Mouse (Mus musculus): ENCODE results near the gene Krtap13. TPM values are rescaled to one million over a fixed set of nuclear protein-coding genes. Genes with fewer than 3 reads are reported as not detected.

Krtap13 gene
- polyA plus RNA-seq, 1 experiment from 2014 or later, result not detected

DNA sequence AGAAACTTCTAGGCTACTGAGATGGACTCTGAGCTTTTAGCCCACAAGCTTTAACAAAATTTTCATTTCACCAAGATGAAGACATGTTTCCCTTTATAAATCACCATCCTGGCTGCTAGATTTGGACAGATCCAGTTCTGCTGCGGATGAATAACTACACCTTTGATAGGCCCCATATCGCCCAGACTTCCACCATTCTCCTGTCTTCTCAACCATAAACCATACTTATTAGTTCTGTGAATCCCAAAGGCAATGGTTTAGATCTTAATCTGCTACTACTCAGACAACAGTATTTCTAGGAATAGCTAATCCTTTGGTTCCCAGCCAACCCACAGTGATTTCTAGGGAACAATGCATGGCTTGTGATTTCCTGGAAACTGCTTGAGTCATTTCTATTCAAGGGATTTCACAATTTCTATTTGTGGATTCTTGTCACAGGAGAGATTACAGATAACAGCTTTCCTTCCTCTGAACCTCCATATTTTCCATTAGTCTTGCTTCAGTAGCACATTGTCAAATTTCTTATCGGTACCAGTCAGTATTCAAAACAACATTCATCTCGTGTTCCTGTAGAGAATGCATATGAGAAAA lies 6.6 kb downstream of the Krtap13 start:
- H3K36me3 ChIP-seq (ENCODE audit: insufficient read depth, low read length), result no peaks in the 10 kb centered on the region
- H3K9me3 ChIP-seq (ENCODE audit: low read length), result no peaks in the 10 kb centered on the region
- ATAC-seq, result peak; percentile 68
- H3K9ac ChIP-seq (replicated peaks; ENCODE audit: low read depth), result no peak overlapping the region
- TF ChIP-seq CTCF (IDR thresholded peaks at IDR 0.05), result no peak
- peak; percentile 98 for TF ChIP-seq EP300 (IDR thresholded peaks at IDR 0.05)
- WGBS, result 44% methylated on average over 4 of the region's 4 CpGs
- no peak overlapping the region for H3K4me2 ChIP-seq (replicated peaks; ENCODE audit: low read depth, low read length)
- H3K27ac ChIP-seq (ENCODE audit: low read length), result no peak overlapping the region
- peak; percentile 76 for DNase-seq (ENCODE audit: low spot score)
- no peaks in the 10 kb centered on the region for H3K27me3 ChIP-seq (replicated peaks; ENCODE audit: insufficient read depth, low read length)
- no peak overlapping the region for H3K4me3 ChIP-seq (ENCODE audit: low read depth, low read length)
- H3K4me1 ChIP-seq (ENCODE audit: insufficient read depth, low read depth, low read length), result no peaks in the 10 kb centered on the region

DNA sequence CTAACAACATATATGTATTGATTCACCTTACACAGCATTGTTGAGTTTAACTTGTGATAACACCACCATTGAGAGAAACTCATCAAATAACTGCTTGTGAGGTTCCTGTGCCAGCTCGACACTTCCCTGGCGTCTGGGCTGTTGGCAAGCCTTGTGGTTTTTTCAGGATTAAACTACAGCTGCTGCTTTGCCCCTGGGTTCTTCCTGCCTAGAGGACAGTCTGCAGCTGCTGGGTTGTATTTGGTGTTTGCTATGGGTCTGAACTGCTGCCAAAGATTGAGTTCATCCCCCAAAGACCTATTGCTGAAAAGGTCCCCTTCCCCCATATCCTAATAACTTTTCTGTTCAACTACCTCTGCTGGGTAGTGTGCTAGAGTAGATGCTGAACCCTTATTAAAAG lies 16.0 kb downstream of the Krtap13 start:
- 33% methylated on average over 2 of the region's 2 CpGs for WGBS
- TF ChIP-seq EP300 (IDR thresholded peaks at IDR 0.05) (no peak), CTCF (IDR thresholded peaks at IDR 0.05) (no peak)
- no peak for DNase-seq (ENCODE audit: low spot score)
- Histone ChIP-seq H3K4me1 (ENCODE audit: insufficient read depth, low read depth, low read length) (no peaks in the 10 kb centered on the region), H3K9ac (replicated peaks; ENCODE audit: low read depth) (no peak overlapping the region), H3K36me3 (ENCODE audit: insufficient read depth, low read length) (no peaks in the 10 kb centered on the region), H3K27me3 (replicated peaks; ENCODE audit: insufficient read depth, low read length) (no peaks in the 10 kb centered on the region), H3K9me3 (ENCODE audit: low read length) (no peaks in the 10 kb centered on the region), H3K4me2 (replicated peaks; ENCODE audit: low read depth, low read length) (no peak overlapping the region), H3K27ac (ENCODE audit: low read length) (no peak overlapping the region), H3K4me3 (ENCODE audit: low read depth, low read length) (no peak overlapping the region)
- ATAC-seq, result no peak

DNA sequence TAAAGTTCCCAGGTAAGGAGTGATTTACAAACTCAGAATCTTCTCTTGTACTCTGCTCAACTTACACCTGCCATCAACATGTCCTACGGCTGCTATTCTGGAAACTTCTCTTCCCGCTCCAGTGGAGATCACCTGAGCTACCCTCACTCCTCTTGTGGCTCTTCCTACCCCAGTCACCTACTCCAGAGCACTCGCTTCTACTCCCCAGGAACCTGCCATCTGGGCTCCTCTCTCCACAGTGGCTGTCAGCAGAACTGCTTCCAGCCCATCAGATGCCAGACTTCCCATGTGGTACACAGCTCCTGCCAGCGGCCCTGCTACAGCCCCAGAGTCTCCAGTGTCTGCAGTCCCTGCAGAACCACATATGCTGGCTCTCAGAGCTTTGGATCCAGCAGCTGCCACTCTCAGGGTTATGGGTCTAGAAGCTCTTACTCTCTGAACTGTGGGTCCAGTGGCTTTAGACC lies 22.6 kb downstream of the Krtap13 start, which contains the start of gene Krtap13-1:
Krtap13-1 (plus strand) TSS at position 51 of the 464 bp plus-strand sequence.
- DNase-seq (ENCODE audit: low spot score) (no peak), ATAC-seq (no peak)
- Histone ChIP-seq H3K4me1 (ENCODE audit: insufficient read depth, low read depth, low read length) (no peaks in the 10 kb centered on the region), H3K36me3 (ENCODE audit: insufficient read depth, low read length) (no peaks in the 10 kb centered on the region), H3K4me2 (replicated peaks; ENCODE audit: low read depth, low read length) (no peak within 1 kb of the TSS), H3K27ac (ENCODE audit: low read length) (no peak within 1 kb of the TSS), H3K27me3 (replicated peaks; ENCODE audit: insufficient read depth, low read length) (no peaks in the 10 kb centered on the region), H3K9ac (replicated peaks; ENCODE audit: low read depth) (no peak within 1 kb of the TSS), H3K9me3 (ENCODE audit: low read length) (no peaks in the 10 kb centered on the region), H3K4me3 (ENCODE audit: low read depth, low read length) (no peak within 1 kb of the TSS)
- TF ChIP-seq EP300 (IDR thresholded peaks at IDR 0.05), result no peak
- no peak for TF ChIP-seq CTCF (IDR thresholded peaks at IDR 0.05)
- 81% methylated on average over 4 of the region's 4 CpGs for WGBS

DNA sequence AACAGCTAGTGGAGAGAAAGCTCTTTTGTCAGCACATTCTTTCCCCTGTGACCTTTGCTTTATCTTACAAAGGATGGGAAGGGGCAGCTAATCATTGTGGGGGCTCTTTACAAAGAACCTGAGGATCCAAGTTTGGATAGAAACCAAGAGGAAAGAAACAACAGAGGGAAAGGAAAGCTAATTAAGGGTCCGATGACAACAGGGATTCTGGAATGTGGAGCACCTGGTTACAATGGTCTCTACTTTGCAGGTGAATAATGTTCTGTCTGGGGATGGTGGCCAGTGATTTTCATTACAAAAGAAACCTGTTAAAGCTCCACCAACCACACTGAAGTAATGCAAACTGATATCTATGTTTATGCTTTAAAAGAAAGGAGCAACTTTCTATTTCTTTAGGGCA lies 31.4 kb downstream of the Krtap13 start:
- TF ChIP-seq CTCF (IDR thresholded peaks at IDR 0.05), result no peak
- no peak for TF ChIP-seq EP300 (IDR thresholded peaks at IDR 0.05)
- no peak overlapping the region for H3K4me3 ChIP-seq (ENCODE audit: low read depth, low read length)
- no peak overlapping the region for H3K4me2 ChIP-seq (replicated peaks; ENCODE audit: low read depth, low read length)
- H3K27me3 ChIP-seq (replicated peaks; ENCODE audit: insufficient read depth, low read length), result no peaks in the 10 kb centered on the region
- H3K36me3 ChIP-seq (ENCODE audit: insufficient read depth, low read length), result no peaks in the 10 kb centered on the region
- H3K4me1 ChIP-seq (ENCODE audit: insufficient read depth, low read depth, low read length), result no peaks in the 10 kb centered on the region
- no peak overlapping the region for H3K27ac ChIP-seq (ENCODE audit: low read length)
- 21% methylated on average over 1 of the region's 1 CpGs for WGBS
- H3K9me3 ChIP-seq (ENCODE audit: low read length), result no peaks in the 10 kb centered on the region
- ATAC-seq (no peak), DNase-seq (ENCODE audit: low spot score) (no peak)
- no peak overlapping the region for H3K9ac ChIP-seq (replicated peaks; ENCODE audit: low read depth)

DNA sequence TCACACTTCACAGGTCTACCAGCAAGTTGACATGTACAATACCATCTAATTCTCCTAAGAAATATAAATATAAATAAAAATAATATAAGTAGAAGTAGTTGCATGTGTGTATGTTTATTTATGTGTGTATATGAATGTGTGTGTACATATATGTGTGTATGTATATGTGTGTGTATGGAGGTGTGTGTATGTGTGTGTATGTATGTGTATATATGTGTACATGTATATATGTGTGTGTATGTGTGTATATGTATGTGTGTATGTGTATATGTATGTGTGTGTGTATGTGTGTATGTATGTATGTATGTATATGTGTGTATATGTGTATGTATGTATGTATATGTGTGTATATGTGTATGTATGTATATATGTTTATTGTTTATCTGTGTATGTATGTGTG lies 34.9 kb downstream of the Krtap13 start:
- DNase-seq (ENCODE audit: low spot score) (no peak), ATAC-seq (no peak)
- Histone ChIP-seq H3K27me3 (replicated peaks; ENCODE audit: insufficient read depth, low read length) (no peaks in the 10 kb centered on the region), H3K4me2 (replicated peaks; ENCODE audit: low read depth, low read length) (no peak overlapping the region), H3K36me3 (ENCODE audit: insufficient read depth, low read length) (no peaks in the 10 kb centered on the region), H3K9ac (replicated peaks; ENCODE audit: low read depth) (no peak overlapping the region), H3K4me3 (ENCODE audit: low read depth, low read length) (no peak overlapping the region), H3K4me1 (ENCODE audit: insufficient read depth, low read depth, low read length) (no peaks in the 10 kb centered on the region), H3K9me3 (ENCODE audit: low read length) (no peaks in the 10 kb centered on the region), H3K27ac (ENCODE audit: low read length) (no peak overlapping the region)
- TF ChIP-seq EP300 (IDR thresholded peaks at IDR 0.05) (no peak), CTCF (IDR thresholded peaks at IDR 0.05) (no peak)

DNA sequence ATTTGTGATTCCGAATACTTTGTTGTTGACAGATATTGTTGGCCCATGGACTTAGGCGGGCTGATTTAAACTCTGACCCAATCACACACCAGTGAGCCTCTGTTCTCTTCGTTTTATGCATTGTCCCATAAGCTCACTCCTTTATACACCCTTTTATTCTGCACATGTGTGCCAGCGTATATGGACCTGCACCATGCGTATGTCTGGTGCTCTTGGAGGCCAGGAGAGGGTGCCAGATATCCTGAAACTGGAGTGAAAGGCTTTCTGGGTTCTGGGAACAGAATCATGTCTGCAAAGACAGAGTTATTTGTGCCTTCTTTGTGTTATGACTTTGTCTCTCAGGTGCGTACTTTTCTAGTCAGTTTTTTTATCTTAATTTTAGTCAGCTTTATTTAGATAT lies 40.2 kb downstream of the Krtap13 start:
- DNase-seq (ENCODE audit: low spot score), result peak; percentile 12
- 76% methylated on average over 6 of the region's 6 CpGs for WGBS
- Histone ChIP-seq H3K9ac (replicated peaks; ENCODE audit: low read depth) (no peak overlapping the region), H3K4me2 (replicated peaks; ENCODE audit: low read depth, low read length) (no peak overlapping the region), H3K4me3 (ENCODE audit: low read depth, low read length) (no peak overlapping the region), H3K9me3 (ENCODE audit: low read length) (no peaks in the 10 kb centered on the region), H3K4me1 (ENCODE audit: insufficient read depth, low read depth, low read length) (no peaks in the 10 kb centered on the region), H3K27me3 (replicated peaks; ENCODE audit: insufficient read depth, low read length) (no peaks in the 10 kb centered on the region), H3K27ac (ENCODE audit: low read length) (no peak overlapping the region), H3K36me3 (ENCODE audit: insufficient read depth, low read length) (no peaks in the 10 kb centered on the region)
- no peak for ATAC-seq
- no peak for TF ChIP-seq EP300 (IDR thresholded peaks at IDR 0.05)
- TF ChIP-seq CTCF (IDR thresholded peaks at IDR 0.05), result peak; percentile 37; the same call in 1 of the 2 replicates

DNA sequence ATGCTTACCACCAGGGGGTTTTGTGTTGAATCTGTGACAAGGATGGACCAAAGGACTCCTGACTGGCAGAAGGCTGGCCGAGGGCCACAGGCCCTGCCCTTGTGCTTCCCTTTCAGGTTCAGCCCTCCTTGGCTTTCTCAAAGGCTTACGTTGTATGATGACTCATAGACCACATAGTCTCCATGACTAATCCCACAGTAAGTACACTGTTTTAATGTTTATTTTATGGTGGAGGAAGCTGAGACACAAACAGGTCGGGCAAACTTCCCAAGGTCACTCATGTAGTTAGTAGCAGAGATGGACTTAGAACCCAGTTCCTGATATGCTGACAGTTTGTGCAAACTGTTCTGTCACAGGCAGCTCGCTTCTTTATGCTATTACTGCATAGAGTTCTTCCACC lies 40.7 kb downstream of the Krtap13 start:
- TF ChIP-seq CTCF (IDR thresholded peaks at IDR 0.05) (peak; percentile 20), EP300 (IDR thresholded peaks at IDR 0.05) (peak; percentile 55; the same call in 1 of the 2 replicates)

More for the DNA sequence above, 40.7 kb downstream of the Krtap13 start:
- H3K4me1 ChIP-seq (ENCODE audit: insufficient read depth, low read depth, low read length), result no peaks in the 10 kb centered on the region
- no peak overlapping the region for H3K9ac ChIP-seq (replicated peaks; ENCODE audit: low read depth)
- H3K36me3 ChIP-seq (ENCODE audit: insufficient read depth, low read length), result no peaks in the 10 kb centered on the region
- no peak overlapping the region for H3K4me2 ChIP-seq (replicated peaks; ENCODE audit: low read depth, low read length)
- DNase-seq (ENCODE audit: low spot score) (peak; percentile 44), ATAC-seq (peak; percentile 72)
- H3K27ac ChIP-seq (ENCODE audit: low read length), result no peak overlapping the region
- H3K9me3 ChIP-seq (ENCODE audit: low read length), result no peaks in the 10 kb centered on the region
- 44% methylated on average over 4 of the region's 4 CpGs for WGBS
- no peaks in the 10 kb centered on the region for H3K27me3 ChIP-seq (replicated peaks; ENCODE audit: insufficient read depth, low read length)
- no peak overlapping the region for H3K4me3 ChIP-seq (ENCODE audit: low read depth, low read length)

All from lung, postnatal 0 days (tissue).